Mouse (Mus musculus) limb, embryonic 11.5 days (tissue): ENCODE results near the gene Actg2. TPM values are rescaled to one million over a fixed set of nuclear protein-coding genes. Genes with fewer than 3 reads are reported as not detected.
A peak's percentile ranks its signal among the peaks of the same experiment; 100 is the strongest.
"Not testable (repeated sequence)": the region's sequence is repeated elsewhere in the genome, so short reads cannot be mapped to it uniquely, and the experiment has no call there.

Experiments
- ATAC-seq: fragments of 200-750 bp; cut with Nextera tagmentation; 2 replicates; pipeline ENCODE4 v1.8.0; 2017; ENCODE audit warnings: low read depth; ENCODE audit not compliant: insufficient number of reproducible peaks, low FRiP score, low TSS enrichment
- DNase-seq: peaks from one replicate; pipeline ENCODE4 v3.0.0-alpha.2; 2015; ENCODE audit warnings: low spot score
- H3K27ac ChIP-seq: fragments of 300-500 bp; sonication (generic); replicated peaks from 2 replicates; pipeline ENCODE4 v1.5.1; 2014; ENCODE audit warnings: low read depth, mild to moderate bottlenecking, low read length
- H3K27me3 ChIP-seq: fragments of 300-500 bp; sonication (generic); 2 replicates; pipeline ENCODE4 v1.6.1; 2014; ENCODE audit warnings: mild to moderate bottlenecking, low read length, mixed read lengths; ENCODE audit not compliant: control insufficient read depth, insufficient read depth
- H3K36me3 ChIP-seq: fragments of 300-500 bp; sonication (generic); 2 replicates; pipeline ENCODE4 v1.6.1; 2014; ENCODE audit warnings: mild to moderate bottlenecking, low read length, moderate library complexity, mixed read lengths; ENCODE audit not compliant: control insufficient read depth, insufficient read depth
- H3K4me1 ChIP-seq: fragments of 300-500 bp; sonication (generic); 2 replicates; pipeline ENCODE4 v1.6.1; 2014; ENCODE audit warnings: low read length, mixed read lengths; ENCODE audit not compliant: control insufficient read depth, insufficient read depth
- H3K4me2 ChIP-seq: fragments of 300-500 bp; sonication (generic); 2 replicates; pipeline ENCODE4 v1.6.1; 2014; ENCODE audit warnings: low read depth, mild to moderate bottlenecking, moderate library complexity; ENCODE audit not compliant: severe bottlenecking
- H3K4me3 ChIP-seq: fragments of 300-500 bp; sonication (generic); 2 replicates; pipeline ENCODE4 v1.5.1; 2014; ENCODE audit warnings: low read depth, low read length
- H3K9ac ChIP-seq: fragments of 300-500 bp; sonication (generic); 2 replicates; pipeline ENCODE4 v1.6.1; 2014; ENCODE audit warnings: mild to moderate bottlenecking, low read length
- H3K9me3 ChIP-seq: fragments of 300-500 bp; sonication (generic); 2 replicates; pipeline ENCODE4 v1.6.1; 2016; ENCODE audit warnings: low read length; ENCODE audit not compliant: control insufficient read depth
- WGBS: fragments of 180-500 bp; shearing (Covaris S2); extraction: QIAGEN DNeasy Blood & Tissue Kit; methylation state at CpG from one replicate; pipeline ENCODE4 v1.1.7; 2014; 5-methylcytosine and 5-hydroxymethylcytosine counted together
- polyA plus RNA-seq: library from polyadenylated mRNA; unstranded; fragments of >200 nt; fragmentation: Nextera tagmentation; extraction: Ambion mirVana; gene quantifications from 2 replicates; pipeline ENCODE4 v1.2.1, GENCODE M21; 2014

Gene Actg2
- 0.76 and 0.87 TPM in 2 replicates for polyA plus RNA-seq

DNA sequence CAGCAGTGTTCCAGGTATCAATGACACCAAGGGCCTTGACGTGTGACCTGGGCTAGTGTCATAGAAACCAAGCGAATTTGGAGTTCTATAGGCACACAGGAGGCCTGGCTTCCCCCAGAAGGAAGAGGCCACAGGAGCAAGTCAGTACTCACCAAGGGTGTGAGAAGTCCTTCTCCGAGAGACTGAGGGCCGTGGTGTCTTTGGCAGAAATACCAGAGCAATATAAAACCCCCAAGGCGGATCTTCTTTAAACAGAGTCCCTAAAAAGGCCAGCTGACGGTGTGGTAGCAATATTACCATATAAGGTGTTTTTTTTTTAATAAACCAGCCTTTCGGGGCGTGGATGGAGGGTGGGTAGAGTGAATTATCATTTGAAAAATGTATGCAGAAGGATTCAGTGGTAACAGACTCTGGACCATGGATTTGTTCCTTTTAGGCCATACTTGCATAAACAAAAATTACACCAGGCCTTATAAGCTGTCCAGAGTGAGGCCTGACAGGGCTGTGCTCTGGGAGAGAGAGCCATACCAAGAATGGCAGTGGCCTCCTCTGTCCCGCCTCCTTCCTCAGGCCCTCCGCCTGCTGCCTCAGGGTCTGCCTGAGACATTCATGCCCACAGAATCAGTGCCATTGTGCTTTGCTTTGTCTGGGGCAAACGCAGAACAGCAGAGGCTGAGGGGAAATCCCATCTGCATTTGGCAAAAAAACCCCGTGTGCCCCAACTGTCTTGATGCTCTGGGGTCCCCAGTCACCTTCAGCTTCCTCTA is at the start of gene Actg2:
Gene Actg2, minus strand, starts transcription at position 238 of the 767 bp plus-strand sequence.
- 71% methylated on average over 12 of the region's 12 CpGs for WGBS
- ATAC-seq: no peak

DNA sequence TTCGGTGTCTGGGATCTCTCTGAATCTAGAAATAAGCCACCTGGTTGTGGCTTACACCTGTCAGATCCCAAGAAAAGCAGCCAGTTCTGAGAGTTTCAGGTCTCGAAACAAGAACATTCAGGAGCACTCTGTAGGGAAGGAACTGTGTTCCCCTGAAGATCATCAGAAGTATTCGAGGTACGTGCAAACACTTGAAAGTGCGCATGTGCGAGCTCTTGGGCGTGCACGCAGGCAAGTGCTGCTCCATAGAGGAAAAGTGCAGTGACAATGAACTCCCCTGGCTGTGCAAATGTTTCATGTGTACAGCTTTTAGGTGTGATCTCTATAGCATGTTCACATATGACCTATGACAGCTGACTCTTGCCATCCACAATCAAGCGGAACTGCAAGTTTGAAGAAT is 49.3 kb upstream of the Actg2 start:
- H3K4me2 ChIP-seq, H3K4me3 ChIP-seq, H3K9ac ChIP-seq, H3K36me3 ChIP-seq, H3K27ac ChIP-seq, H3K4me1 ChIP-seq, ATAC-seq, DNase-seq, H3K9me3 ChIP-seq, H3K27me3 ChIP-seq: not testable (repeated sequence)
- 92% methylated on average over 9 of the region's 9 CpGs for WGBS

More for the DNA sequence above, at the start of gene Actg2:
- Histone ChIP-seq H3K27ac (0 out of 2 replicates have a peak within 1 kb of the TSS, but pooled peaks have one; percentile 24), H3K36me3 (no peaks in the 10 kb centered on the region), H3K4me1 (no peaks in the 10 kb centered on the region), H3K27me3 (no peaks in the 10 kb centered on the region), H3K9me3 (no peaks in the 10 kb centered on the region), H3K4me2 (no peak within 1 kb of the TSS), H3K9ac (no peak within 1 kb of the TSS), H3K4me3 (no peak within 1 kb of the TSS)
- peak; percentile 23 for DNase-seq

DNA sequence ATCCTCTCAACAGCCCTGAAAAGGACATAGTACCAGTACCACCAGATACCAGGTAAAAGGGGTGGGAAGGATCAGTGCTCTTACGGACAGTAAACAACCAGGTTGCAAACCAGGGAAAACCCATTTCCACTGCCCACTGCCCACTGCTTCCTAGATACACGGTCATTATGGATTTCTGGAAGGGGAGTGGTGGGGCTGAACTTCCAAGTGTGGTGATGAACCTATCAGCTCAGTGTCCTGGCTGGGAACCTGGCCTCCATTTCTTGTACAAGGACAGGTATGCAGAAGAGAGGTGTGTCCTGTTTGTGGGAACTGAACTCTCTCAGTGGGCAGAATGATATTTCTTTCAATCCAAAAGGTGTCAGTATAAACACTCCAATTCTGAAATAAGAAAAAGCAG is 47.5 kb upstream of the Actg2 start:
- Histone ChIP-seq H3K9me3 (no peaks in the 10 kb centered on the region), H3K9ac (no peak overlapping the region), H3K4me3 (no peak overlapping the region), H3K4me1 (no peaks in the 10 kb centered on the region), H3K27me3 (no peaks in the 10 kb centered on the region), H3K36me3 (no peaks in the 10 kb centered on the region), H3K4me2 (no peak overlapping the region), H3K27ac (no peak overlapping the region)
- DNase-seq: no peak
- WGBS: 73% methylated on average over 2 of the region's 2 CpGs
- ATAC-seq: no peak

DNA sequence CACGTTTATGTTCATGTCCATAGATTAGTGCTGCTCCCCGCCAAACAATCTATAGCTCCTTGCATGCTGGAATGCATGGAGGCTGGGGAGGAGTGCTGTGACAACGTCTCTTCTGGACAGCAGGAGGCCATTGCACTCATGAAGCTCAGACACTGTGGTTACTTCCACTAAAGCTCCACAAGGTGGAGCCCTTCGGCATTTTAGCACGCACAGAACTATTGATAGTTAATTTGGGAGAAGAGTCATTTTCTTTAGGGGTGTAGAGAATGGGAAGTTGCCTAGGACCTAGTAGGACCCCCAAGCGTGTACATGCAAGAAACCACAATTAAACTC is 46.8 kb upstream of the Actg2 start:
- Histone ChIP-seq H3K4me3 (no peak overlapping the region), H3K4me1 (no peaks in the 10 kb centered on the region), H3K27ac (no peak overlapping the region), H3K36me3 (no peaks in the 10 kb centered on the region), H3K27me3 (no peaks in the 10 kb centered on the region), H3K9me3 (no peaks in the 10 kb centered on the region), H3K9ac (no peak overlapping the region), H3K4me2 (no peak overlapping the region)
- DNase-seq: peak; percentile 55
- no peak for ATAC-seq
- under 1% methylated on average over 6 of the region's 6 CpGs for WGBS

DNA sequence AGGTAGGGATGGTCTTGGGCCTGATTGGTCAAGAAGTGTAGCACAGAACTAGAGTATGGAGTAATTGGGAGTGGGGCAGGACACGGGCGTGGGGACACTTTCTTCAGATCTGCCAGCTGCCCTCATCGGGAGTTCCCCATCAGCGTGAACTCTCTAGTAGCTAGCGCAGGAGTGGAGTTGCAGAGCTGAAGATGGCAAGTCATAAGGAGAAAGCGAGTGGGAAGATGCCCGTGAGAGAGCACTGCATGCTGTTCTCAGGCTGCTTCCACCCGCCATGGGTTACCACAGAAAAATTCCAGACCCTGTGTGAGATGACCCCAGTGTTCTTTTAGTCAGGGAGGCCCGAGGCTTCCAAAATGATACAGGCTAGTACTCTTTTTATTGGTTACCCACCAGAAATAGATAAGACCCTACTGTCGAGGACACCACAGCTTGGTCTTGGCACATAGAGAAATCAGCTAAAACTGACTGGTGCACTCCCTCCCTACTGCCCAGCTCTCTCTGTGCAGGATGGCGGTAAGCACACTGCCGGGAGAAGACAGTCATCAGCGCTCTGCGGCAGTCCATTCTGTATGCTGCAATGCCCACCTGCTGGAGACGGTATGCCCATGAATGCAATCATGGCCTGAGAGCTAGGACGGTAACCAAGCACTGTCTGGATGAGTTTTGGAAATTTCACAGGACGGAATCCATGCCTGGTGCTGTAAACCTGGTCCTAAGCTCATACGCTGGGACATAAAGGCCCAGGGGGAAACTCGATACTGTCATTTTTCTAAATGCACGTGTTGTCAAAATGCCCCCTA is 46.3 kb upstream of the Actg2 start:
- 45% methylated on average over 20 of the region's 20 CpGs for WGBS
- DNase-seq (no peak), ATAC-seq (no peak)
- no peaks in the 10 kb centered on the region for H3K9me3 ChIP-seq
- no peak overlapping the region for H3K4me3 ChIP-seq
- H3K9ac ChIP-seq: no peak overlapping the region
- no peak overlapping the region for H3K4me2 ChIP-seq
- no peaks in the 10 kb centered on the region for H3K4me1 ChIP-seq
- H3K27me3 ChIP-seq: no peaks in the 10 kb centered on the region
- H3K27ac ChIP-seq: no peak overlapping the region
- H3K36me3 ChIP-seq: no peaks in the 10 kb centered on the region

DNA sequence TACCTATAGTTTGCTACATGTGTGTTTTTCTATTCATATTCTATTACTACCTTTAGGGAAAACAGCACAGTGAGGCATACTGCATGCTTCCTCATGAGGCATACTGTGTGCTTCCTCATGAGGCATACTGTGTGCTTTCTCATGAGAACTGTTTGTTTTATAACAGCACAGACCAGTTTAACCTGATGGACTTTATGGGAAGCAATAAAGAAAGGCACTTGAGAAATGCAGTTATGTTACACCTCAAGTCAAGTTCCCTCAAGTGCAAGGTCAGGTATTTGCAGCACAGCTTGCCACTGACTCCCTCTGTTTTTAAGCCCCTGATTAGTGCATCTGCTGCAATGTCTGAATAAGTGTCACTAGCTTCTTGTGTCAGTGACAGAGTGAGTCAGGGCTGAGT is 41.5 kb upstream of the Actg2 start:
- Histone ChIP-seq H3K9ac (no peak overlapping the region), H3K36me3 (no peaks in the 10 kb centered on the region), H3K4me2 (no peak overlapping the region), H3K4me3 (no peak overlapping the region), H3K27me3 (no peaks in the 10 kb centered on the region), H3K9me3 (no peaks in the 10 kb centered on the region), H3K27ac (no peak overlapping the region), H3K4me1 (no peaks in the 10 kb centered on the region)
- no peak for ATAC-seq
- DNase-seq: no peak

DNA sequence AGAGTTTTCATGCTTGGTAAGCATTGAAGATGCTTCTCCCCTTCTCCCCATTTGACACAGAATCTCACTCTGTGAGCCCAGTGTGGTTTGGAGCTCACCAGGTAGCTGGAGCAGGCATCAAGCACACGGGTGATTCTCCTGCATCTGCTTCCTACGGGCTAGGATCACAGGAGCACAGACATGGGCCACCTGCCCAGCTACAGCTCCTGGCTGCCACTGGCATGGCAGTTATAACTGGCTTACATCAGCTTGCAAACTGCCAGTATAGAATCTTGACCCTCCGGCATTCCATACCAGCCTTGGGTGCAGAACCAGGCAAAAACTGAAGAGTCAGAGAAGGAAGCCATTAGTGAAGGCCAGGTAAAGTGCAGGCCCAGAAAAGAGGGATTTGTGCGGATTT is 39.5 kb upstream of the Actg2 start:
- no peak overlapping the region for H3K4me3 ChIP-seq
- no peak overlapping the region for H3K4me2 ChIP-seq
- no peaks in the 10 kb centered on the region for H3K27me3 ChIP-seq
- no peak overlapping the region for H3K27ac ChIP-seq
- ATAC-seq (no peak), DNase-seq (no peak)
- peaks cover 6% of the 10 kb centered on the region for H3K4me1 ChIP-seq
- H3K9me3 ChIP-seq: no peaks in the 10 kb centered on the region
- no peaks in the 10 kb centered on the region for H3K36me3 ChIP-seq
- WGBS: 74% methylated on average over 4 of the region's 4 CpGs
- no peak overlapping the region for H3K9ac ChIP-seq

DNA sequence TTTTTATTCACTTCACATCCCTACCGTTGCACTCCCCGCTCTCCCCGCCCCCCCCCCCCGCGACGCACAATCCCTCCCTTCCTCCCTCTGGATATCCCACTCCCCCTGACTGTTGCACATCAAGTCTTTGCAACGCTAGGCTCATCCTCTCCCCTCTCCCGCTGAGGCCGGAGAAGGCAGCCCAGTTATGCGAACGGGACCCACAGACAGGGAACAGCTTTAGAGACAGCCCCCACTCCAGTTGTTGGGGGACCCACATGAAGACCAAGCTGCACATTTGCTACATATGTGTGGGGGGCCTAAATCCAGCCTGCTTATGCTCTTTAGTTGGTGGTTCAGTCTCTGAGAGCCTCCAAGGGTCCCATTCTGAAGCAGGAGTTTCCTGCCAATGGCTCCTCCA is 36.6 kb upstream of the Actg2 start, which contains the start of gene Stambp:
Gene Stambp, minus strand, starts transcription at position 59 of the 400 bp plus-strand sequence.
- no peaks in the 10 kb centered on the region for H3K27me3 ChIP-seq
- no peak for DNase-seq
- 0% methylated on average over 6 of the region's 11 CpGs for WGBS

More for the DNA sequence above, 36.6 kb upstream of the Actg2 start, which contains the start of gene Stambp:
- Histone ChIP-seq H3K4me1 (peaks cover 6% of the 10 kb centered on the region), H3K4me2 (peak within 1 kb of the TSS; percentile 54), H3K9ac (peak within 1 kb of the TSS; percentile 58), H3K36me3 (no peaks in the 10 kb centered on the region), H3K27ac (no peak within 1 kb of the TSS), H3K4me3 (peak within 1 kb of the TSS; percentile 87), H3K9me3 (no peaks in the 10 kb centered on the region)
- ATAC-seq: peak; percentile 56
